In the genomic region with DNA sequence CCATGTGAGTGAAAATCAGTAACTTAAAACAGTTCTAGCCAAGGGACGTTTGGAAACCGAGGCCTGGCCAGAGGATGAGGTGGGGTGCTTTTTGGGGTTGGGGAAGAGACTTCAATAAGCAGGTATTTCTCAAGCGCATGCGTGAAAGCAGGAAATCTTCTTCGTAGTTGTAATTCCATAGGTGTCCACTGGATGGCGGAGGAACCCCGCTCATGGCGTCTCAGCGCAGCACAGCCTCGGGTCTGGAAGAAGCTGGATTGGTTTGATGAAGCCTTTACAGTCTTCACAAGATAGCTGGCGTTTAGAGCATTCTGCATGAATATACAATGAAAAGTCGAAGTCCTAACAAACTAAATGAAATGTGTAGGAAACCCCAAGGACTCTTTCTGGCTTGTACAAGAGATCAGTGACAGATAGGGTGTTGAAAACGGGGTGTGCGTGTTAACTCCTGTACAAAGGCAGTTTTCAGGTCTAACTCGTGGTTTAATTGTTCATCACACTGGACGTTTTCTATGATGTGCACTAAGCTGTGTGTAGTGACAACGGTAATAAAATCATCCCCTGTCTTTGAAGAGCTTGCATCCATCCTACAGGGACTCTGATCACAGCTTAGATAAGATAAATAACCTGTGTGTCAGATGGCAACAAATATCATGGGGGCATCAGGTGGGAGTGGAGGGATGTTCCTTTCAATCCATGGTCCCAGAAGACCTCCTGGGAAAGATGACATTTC, we compare ENCODE assay signal across 8 mouse cellular contexts.
A peak's percentile ranks its signal among the peaks of the same experiment; 100 is the strongest.
DNase-seq lines count a peak whose midpoint lies in the region; ATAC-seq and TF ChIP-seq lines count a peak whose summit lies in the region.

No protein-coding gene starts in this region.

- no peak for TF ChIP-seq POLR2A in heart, adult 2 months (IDR thresholded peaks at IDR 0.05; ENCODE audit: insufficient read depth, low read depth, low read length)
- no peak for TF ChIP-seq POLR2A in limb, embryonic 14.5 days (IDR thresholded peaks at IDR 0.05; ENCODE audit: borderline replicate concordance, extremely low read depth, insufficient read depth, insufficient read length)

- H3K4me3 ChIP-seq in heart, adult 2 months, result no peak overlapping the region
- no peak overlapping the region for H3K4me3 ChIP-seq in kidney, embryonic 14.5 days (ENCODE audit: low read length)
- no peak overlapping the region for H3K4me3 ChIP-seq in limb, embryonic 14.5 days (replicated peaks; ENCODE audit: low read length)

- TF ChIP-seq EP300 in heart, adult 2 months (IDR thresholded peaks at IDR 0.05; ENCODE audit: insufficient read depth, low read depth, low read length), result peak; percentile 91

- H3K9me3 ChIP-seq in kidney, embryonic 14.5 days (ENCODE audit: control insufficient read depth, low read length), result no peaks in the 10 kb centered on the region
- H3K9me3 ChIP-seq in limb, embryonic 14.5 days (ENCODE audit: control insufficient read depth, low read length), result no peaks in the 10 kb centered on the region

- H3K79me2 ChIP-seq in heart, adult 2 months (replicated peaks; ENCODE audit: control insufficient read depth, insufficient read depth, low read length), result no peaks in the 10 kb centered on the region

- no peak overlapping the region for H3K9ac ChIP-seq in heart, adult 2 months (ENCODE audit: low read depth, low read length)
- no peak overlapping the region for H3K9ac ChIP-seq in kidney, embryonic 14.5 days (ENCODE audit: low read depth, low read length)
- H3K9ac ChIP-seq in limb, embryonic 14.5 days (ENCODE audit: low read depth, low read length, severe bottlenecking), result no peak overlapping the region

- no peak overlapping the region for H3K27ac ChIP-seq in heart, adult 2 months
- no peak overlapping the region for H3K27ac ChIP-seq in kidney, embryonic 14.5 days (ENCODE audit: low read depth, low read length)
- H3K27ac ChIP-seq in limb, embryonic 14.5 days (replicated peaks; ENCODE audit: low read depth, low read length), result no peak overlapping the region

- ATAC-seq in kidney, embryonic 14.5 days (ENCODE audit: low FRiP score, low TSS enrichment), result peak; percentile 67
- ATAC-seq in limb, embryonic 14.5 days (ENCODE audit: low FRiP score, low read depth), result 0 out of 2 replicates have a peak, but pooled peaks have one; percentile 58

- no peaks in the 10 kb centered on the region for H3K36me3 ChIP-seq in heart, adult 2 months (ENCODE audit: control insufficient read depth, insufficient read depth, low read length)
- H3K36me3 ChIP-seq in kidney, embryonic 14.5 days (ENCODE audit: control insufficient read depth, insufficient read depth, low read length), result no peaks in the 10 kb centered on the region
- H3K36me3 ChIP-seq in limb, embryonic 14.5 days (ENCODE audit: control insufficient read depth, insufficient read depth, low read length), result no peaks in the 10 kb centered on the region
- H3K36me3 ChIP-seq in splenic B cell, adult 2 months (ENCODE audit: control insufficient read depth, insufficient read depth, low read length, poor library complexity, severe bottlenecking), result no peaks in the 10 kb centered on the region

- intact Hi-C loops in heart, adult 2 months (cut with DNase I), result loop anchor here (1.0 to 5.0 kb wide), 5 partner anchors 122 to 958 kb away; partner anchors contain the start of gene Scg2

- H3K4me1 ChIP-seq in heart, adult 2 months (ENCODE audit: control insufficient read depth, insufficient read depth, low read length), result 0 out of 2 replicates have a peak, but pooled peaks cover 3% of the 10 kb centered on the region
- peaks cover 4% of the 10 kb centered on the region; the same call in 1 of the 2 replicates for H3K4me1 ChIP-seq in kidney, embryonic 14.5 days (ENCODE audit: control insufficient read depth, insufficient read depth, low read length)
- peaks cover 5% of the 10 kb centered on the region; the same call in 1 of the 2 replicates for H3K4me1 ChIP-seq in limb, embryonic 14.5 days (ENCODE audit: control insufficient read depth, insufficient read depth, low read length)

- DNase-seq in 3T3-L1 (ENCODE audit: low read depth, low spot score), result peak; percentile 90
- peak; percentile 82 for DNase-seq in adrenal gland, adult 2 months
- DNase-seq in embryo, embryonic 11.5 days (ENCODE audit: low read depth, low spot score), result peak; percentile 73
- DNase-seq in heart, adult 2 months, result peak; percentile 76 to 79
- DNase-seq in limb, embryonic 14.5 days (ENCODE audit: low spot score), result peak; percentile 75
- peak; percentile 66 to 79 for DNase-seq in natural killer cell, adult 2 months (ENCODE audit: low spot score in 2 of 2)
- peak; percentile 87 for DNase-seq in splenic B cell, adult 2 months (ENCODE audit: low read depth, low spot score)

- TF ChIP-seq CTCF in heart, adult 2 months (IDR thresholded peaks at IDR 0.05), result peak; percentile 94

- 10% methylated on average over 17 of the region's 17 CpGs for WGBS in heart, adult 2 months
- WGBS in kidney, embryonic 14.5 days, result 10% methylated on average over 17 of the region's 17 CpGs
- WGBS in limb, embryonic 14.5 days, result 15% methylated on average over 17 of the region's 17 CpGs

- H3K27me3 ChIP-seq in heart, adult 2 months (ENCODE audit: control insufficient read depth, insufficient read depth, low read length), result no peaks in the 10 kb centered on the region
- H3K27me3 ChIP-seq in kidney, embryonic 14.5 days (ENCODE audit: control insufficient read depth, insufficient read depth, low read length), result no peaks in the 10 kb centered on the region
- no peaks in the 10 kb centered on the region for H3K27me3 ChIP-seq in limb, embryonic 14.5 days (ENCODE audit: control insufficient read depth, insufficient read depth, low read length)
- no peaks in the 10 kb centered on the region for H3K27me3 ChIP-seq in splenic B cell, adult 2 months (ENCODE audit: control insufficient read depth, insufficient read depth, low read length, poor library complexity, severe bottlenecking)

- no peak overlapping the region for H3K4me2 ChIP-seq in kidney, embryonic 14.5 days (replicated peaks; ENCODE audit: low read depth, low read length)
- no peak overlapping the region for H3K4me2 ChIP-seq in limb, embryonic 14.5 days (replicated peaks; ENCODE audit: low read depth, low read length, severe bottlenecking)
